Mouse (Mus musculus) spleen, adult 2 months (tissue): ENCODE data around the gene Slc2a3.

Experiments
- CTCF ChIP-seq: fragments of 200-500 bp; IDR thresholded peaks from 2 replicates; pipeline ENCODE4 v1.5.1; 2011; ENCODE audit warnings: mild to moderate bottlenecking, inconsistent platforms; ENCODE audit not compliant: insufficient read depth, insufficient read length, insufficient replicate concordance; ENCODE audit errors: extremely low read depth
- POLR2A ChIP-seq: fragments of 200-500 bp; IDR thresholded peaks from 2 replicates; pipeline ENCODE4 v1.6.1; 2011; ENCODE audit warnings: low read depth, low read length, inconsistent platforms

- TF ChIP-seq POLR2A = no peak
- no peak for TF ChIP-seq CTCF
These were observed 86.6 kb downstream of the Slc2a3 start for GRCm38 (mm10) chr6:122714707-122715365.
